Mouse (Mus musculus) midbrain, embryonic 10.5 days (tissue): Measurements from ENCODE around the gene Crygc. TPM values are rescaled to one million over a fixed set of nuclear protein-coding genes. Genes with fewer than 3 reads are reported as not detected.

Experiments
- DNase-seq: peaks from one replicate; pipeline ENCODE4 v3.0.0-alpha.2; 2017; ENCODE audit warnings: low spot score
- H3K27ac ChIP-seq: fragments of 300-500 bp; sonication (generic); replicated peaks from 2 replicates; pipeline ENCODE4 v1.5.1; 2016; ENCODE audit warnings: mild to moderate bottlenecking
- H3K27me3 ChIP-seq: fragments of 300-500 bp; sonication (generic); 2 replicates; pipeline ENCODE4 v1.6.1; 2016; ENCODE audit warnings: low read depth, mild to moderate bottlenecking; ENCODE audit not compliant: poor library complexity, severe bottlenecking
- H3K36me3 ChIP-seq: fragments of 300-500 bp; sonication (generic); 2 replicates; pipeline ENCODE4 v1.6.1; 2016; ENCODE audit warnings: mild to moderate bottlenecking, moderate library complexity
- H3K4me1 ChIP-seq: fragments of 300-500 bp; sonication (generic); 2 replicates; pipeline ENCODE4 v1.6.1; 2016
- H3K4me3 ChIP-seq: fragments of 300-500 bp; sonication (generic); 2 replicates; pipeline ENCODE4 v1.5.1; 2016; ENCODE audit warnings: mild to moderate bottlenecking, moderate library complexity
- H3K9me3 ChIP-seq: fragments of 300-500 bp; sonication (generic); replicated peaks from 2 replicates; pipeline ENCODE4 v1.6.1; 2016; ENCODE audit warnings: mild to moderate bottlenecking
- WGBS: fragments of 180-500 bp; shearing (Covaris S2); methylation state at CpG from one replicate; pipeline ENCODE4 v1.1.7; 2016; 5-methylcytosine and 5-hydroxymethylcytosine counted together
- polyA plus RNA-seq: library from polyadenylated mRNA; unstranded; fragments of >200 nt; fragmentation: Nextera tagmentation; extraction: Ambion mirVana; gene quantifications from 2 replicates; pipeline ENCODE4 v1.2.1, GENCODE M21; 2016

Gene Crygc
- polyA plus RNA-seq, 1 experiment from 2014 or later, result not detected

GRCm38 (mm10) chr1:65046401-65047109 is 26.9 kb downstream of the Crygc start:
- WGBS, result 40% methylated on average over 8 of the region's 8 CpGs
- DNase-seq, result no peak
- Histone ChIP-seq H3K9me3 (no peaks in the 10 kb centered on the region), H3K36me3 (no peaks in the 10 kb centered on the region), H3K27ac (no peak overlapping the region), H3K4me3 (no peak overlapping the region), H3K27me3 (no peaks in the 10 kb centered on the region), H3K4me1 (peaks cover 8% of the 10 kb centered on the region)

- 88% methylated on average over 2 of the region's 2 CpGs for WGBS
- Histone ChIP-seq H3K27me3 (no peaks in the 10 kb centered on the region), H3K36me3 (no peaks in the 10 kb centered on the region), H3K27ac (no peak overlapping the region), H3K4me3 (no peak overlapping the region), H3K9me3 (no peaks in the 10 kb centered on the region), H3K4me1 (no peaks in the 10 kb centered on the region)
- no peak for DNase-seq
Measured at GRCm38 (mm10) chr1:65043433-65043832, 30.1 kb downstream of the Crygc start.

- no peak overlapping the region for H3K4me3 ChIP-seq
- H3K9me3 ChIP-seq, result no peaks in the 10 kb centered on the region
- H3K27ac ChIP-seq, result no peak overlapping the region
- no peaks in the 10 kb centered on the region for H3K27me3 ChIP-seq
- no peak for DNase-seq
- 90% methylated on average over 3 of the region's 3 CpGs for WGBS
- no peaks in the 10 kb centered on the region for H3K36me3 ChIP-seq
- no peaks in the 10 kb centered on the region for H3K4me1 ChIP-seq
Measured at GRCm38 (mm10) chr1:65041837-65042236, 31.7 kb downstream of the Crygc start.

GRCm38 (mm10) chr1:65040806-65041205 is 32.7 kb downstream of the Crygc start:
- WGBS, result 89% methylated on average over 6 of the region's 6 CpGs
- no peak overlapping the region for H3K4me3 ChIP-seq

DNA sequence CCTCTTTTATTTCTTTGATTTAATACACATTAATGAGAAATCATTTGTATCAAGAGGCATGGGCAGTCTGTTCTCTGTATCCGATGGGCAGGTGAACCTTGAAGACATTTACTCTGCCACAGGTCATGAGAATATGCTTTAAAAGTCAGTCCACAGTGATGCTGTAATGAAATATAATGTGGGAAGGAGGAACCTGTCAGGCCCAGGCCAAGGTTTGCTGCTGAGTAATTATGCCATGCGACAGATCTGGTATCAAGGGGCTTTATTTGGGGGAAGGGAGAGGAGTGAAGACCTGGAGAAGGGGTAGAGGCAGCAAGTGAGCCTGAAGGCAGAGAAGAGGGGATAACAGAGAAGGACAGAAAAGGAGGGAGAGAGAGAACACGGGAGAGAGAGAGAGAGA is 33.8 kb downstream of the Crygc start:
- WGBS, result 70% methylated on average over 3 of the region's 3 CpGs
- Histone ChIP-seq H3K27me3 (no peaks in the 10 kb centered on the region), H3K4me3 (no peak overlapping the region), H3K9me3 (no peaks in the 10 kb centered on the region), H3K36me3 (no peaks in the 10 kb centered on the region), H3K4me1 (no peaks in the 10 kb centered on the region), H3K27ac (no peak overlapping the region)
- DNase-seq, result no peak

More at GRCm38 (mm10) chr1:65040806-65041205, 32.7 kb downstream of the Crygc start:
- Histone ChIP-seq H3K4me1 (no peaks in the 10 kb centered on the region), H3K27me3 (no peaks in the 10 kb centered on the region), H3K9me3 (no peaks in the 10 kb centered on the region), H3K27ac (no peak overlapping the region), H3K36me3 (no peaks in the 10 kb centered on the region)
- DNase-seq, result no peak

- H3K9me3 ChIP-seq, result no peaks in the 10 kb centered on the region
- H3K4me3 ChIP-seq, result no peak overlapping the region
- H3K36me3 ChIP-seq, result no peaks in the 10 kb centered on the region
- no peaks in the 10 kb centered on the region for H3K27me3 ChIP-seq
- no peak for DNase-seq
- no peaks in the 10 kb centered on the region for H3K4me1 ChIP-seq
- H3K27ac ChIP-seq, result no peak overlapping the region
- 79% methylated on average over 2 of the region's 2 CpGs for WGBS
Measured at GRCm38 (mm10) chr1:65037542-65037941, 35.9 kb downstream of the Crygc start.

- no peaks in the 10 kb centered on the region for H3K4me1 ChIP-seq
- no peaks in the 10 kb centered on the region for H3K27me3 ChIP-seq
- DNase-seq, result no peak
- no peaks in the 10 kb centered on the region for H3K9me3 ChIP-seq
- H3K36me3 ChIP-seq, result no peaks in the 10 kb centered on the region
- WGBS, result 35% methylated on average over 3 of the region's 3 CpGs
- no peak overlapping the region for H3K27ac ChIP-seq
- H3K4me3 ChIP-seq, result no peak overlapping the region
Measured at GRCm38 (mm10) chr1:65035513-65035912, 38.0 kb downstream of the Crygc start.

GRCm38 (mm10) chr1:65032641-65033040 is 40.8 kb downstream of the Crygc start, which contains the start of gene Akr1cl:
Gene Akr1cl, minus strand, starts transcription at chr1:65032759.
- Histone ChIP-seq H3K4me3 (no peak within 1 kb of the TSS), H3K27me3 (no peaks in the 10 kb centered on the region), H3K4me1 (0 out of 2 replicates have a peak, but pooled peaks cover 3% of the 10 kb centered on the region)

DNA sequence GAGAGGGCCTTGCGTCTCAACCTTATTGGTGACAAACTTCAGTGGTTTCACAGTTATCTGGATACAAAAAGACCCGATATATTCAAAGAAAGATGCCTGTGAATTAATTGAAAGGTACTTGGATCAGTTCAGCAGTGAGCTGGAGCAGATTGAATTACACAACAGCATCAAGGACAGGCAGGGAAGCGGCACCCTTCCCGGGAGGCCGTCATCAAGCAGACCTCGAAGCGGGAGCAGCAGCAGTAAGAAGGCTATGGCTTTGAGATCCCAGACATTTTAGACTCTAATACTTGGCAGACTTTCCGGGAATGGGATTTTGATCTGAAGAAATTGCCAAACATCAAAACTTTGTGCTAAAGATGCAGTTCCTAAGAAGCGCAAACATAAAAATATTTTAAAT is 45.3 kb downstream of the Crygc start:
- Histone ChIP-seq H3K4me1 (0 out of 2 replicates have a peak, but pooled peaks cover 3% of the 10 kb centered on the region), H3K27ac (no peak overlapping the region), H3K9me3 (no peaks in the 10 kb centered on the region), H3K27me3 (no peaks in the 10 kb centered on the region), H3K36me3 (no peaks in the 10 kb centered on the region), H3K4me3 (no peak overlapping the region)
- DNase-seq, result no peak
- WGBS, result 77% methylated on average over 9 of the region's 9 CpGs

More at GRCm38 (mm10) chr1:65032641-65033040, 40.8 kb downstream of the Crygc start, which contains the start of gene Akr1cl:
- no peak for DNase-seq
- H3K9me3 ChIP-seq, result no peaks in the 10 kb centered on the region
- no peak within 1 kb of the TSS for H3K27ac ChIP-seq
- no peaks in the 10 kb centered on the region for H3K36me3 ChIP-seq

Other genes starting within 250 kb of the Crygc start
- 7.3 and 7.6 TPM in 2 replicates for gene Plekhm3, start 116.9 kb downstream of the Crygc start, polyA plus RNA-seq
- 0.15 and 0.42 TPM in 2 replicates for gene Akr1cl, start 40.9 kb downstream of the Crygc start, polyA plus RNA-seq
- gene Cryge, start 22.5 kb downstream of the Crygc start, polyA plus RNA-seq, result 0.46 and 1.2 TPM in 2 replicates
- not detected in 2 replicates for gene Crygd, start 10.2 kb downstream of the Crygc start, polyA plus RNA-seq
- not detected in 2 replicates for gene Crygb, start 8.6 kb upstream of the Crygc start, polyA plus RNA-seq
- not detected in 2 replicates for gene Cryga, start 29.7 kb upstream of the Crygc start, polyA plus RNA-seq
- 0.19 TPM in 1 of 2 replicates, not detected in the other for gene Gm28845, start 45.9 kb upstream of the Crygc start, polyA plus RNA-seq
- gene D630023F18Rik, start 49.5 kb upstream of the Crygc start, polyA plus RNA-seq, result 0.16 TPM in 1 of 2 replicates, not detected in the other
- gene Idh1, start 112.8 kb upstream of the Crygc start, polyA plus RNA-seq, result 295 and 381 TPM in 2 replicates
- gene Pikfyve, start 113.0 kb upstream of the Crygc start, polyA plus RNA-seq, result 10.5 and 13.7 TPM in 2 replicates
- 0.10 and 0.25 TPM in 2 replicates for gene Pth2r, start 208.4 kb upstream of the Crygc start, polyA plus RNA-seq